Mouse (Mus musculus) lung, adult 2 months (tissue): Measurements from ENCODE around the gene D2hgdh.

Source experiments
- CTCF ChIP-seq: fragments of 200-500 bp; IDR thresholded peaks from 2 replicates; pipeline ENCODE4 v1.5.1; 2011; ENCODE audit warnings: mild to moderate bottlenecking, low read length, control low read depth; ENCODE audit not compliant: insufficient read depth
- POLR2A ChIP-seq: fragments of 200-500 bp; IDR thresholded peaks from 2 replicates; pipeline ENCODE4 v1.6.1; 2011; ENCODE audit warnings: low read depth, mild to moderate bottlenecking, control low read depth, low read length, borderline replicate concordance; ENCODE audit errors: extremely low read depth

DNA sequence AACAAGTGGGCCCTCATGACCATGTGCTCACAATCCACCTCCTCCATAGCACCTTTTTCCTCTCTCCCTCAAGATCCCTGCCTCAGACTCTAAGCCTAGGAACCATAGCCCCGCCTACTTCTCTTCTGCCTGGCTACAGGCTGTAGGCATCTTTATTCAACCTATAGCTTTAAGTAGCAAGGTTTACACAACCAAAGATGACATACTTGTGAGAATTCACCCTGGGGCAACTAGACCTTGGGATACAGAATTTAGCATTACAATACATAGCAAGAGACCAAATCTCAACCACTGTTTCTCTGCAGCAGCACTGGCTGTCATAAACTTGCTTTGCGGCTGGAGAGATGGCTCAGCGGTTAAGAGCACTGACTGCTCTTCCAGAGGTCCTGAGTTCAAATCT lies 14.7 kb upstream of the D2hgdh start:
- TF ChIP-seq CTCF (no peak), POLR2A (no peak)
